Mouse (Mus musculus) spleen, adult 12 weeks (tissue): ENCODE measurements at regions not wholly inside any gene's neighbourhood (a gene's known extent, or its start where the extent isn't known, plus 50 kb on each side); places are given as distances from the start of the nearest gene placed in this dataset.
"Not testable (repeated sequence)": the region's sequence is repeated elsewhere in the genome, so short reads cannot be mapped to it uniquely, and the experiment has no call there.

ENCODE experiments used
- DNase-seq: peaks from one replicate; pipeline ENCODE4 v3.0.0; 2022; ENCODE audit warnings: low spot score

- no peak for DNase-seq
Measured at GRCm38 (mm10) chr7:73608070-73608803, 66.6 kb upstream of the Chd2 start.

GRCm38 (mm10) chr7:73607450-73608005 lies 65.9 kb upstream of the Chd2 start:
- DNase-seq = no peak

- peak; percentile 87 for DNase-seq
Measured at GRCm38 (mm10) chr7:73606677-73607449, 65.2 kb upstream of the Chd2 start.

- DNase-seq = no peak
Measured at GRCm38 (mm10) chr7:73604597-73604996, 63.0 kb upstream of the Chd2 start.

GRCm38 (mm10) chr7:73602815-73603551 lies 61.4 kb upstream of the Chd2 start:
- DNase-seq = no peak

DNA sequence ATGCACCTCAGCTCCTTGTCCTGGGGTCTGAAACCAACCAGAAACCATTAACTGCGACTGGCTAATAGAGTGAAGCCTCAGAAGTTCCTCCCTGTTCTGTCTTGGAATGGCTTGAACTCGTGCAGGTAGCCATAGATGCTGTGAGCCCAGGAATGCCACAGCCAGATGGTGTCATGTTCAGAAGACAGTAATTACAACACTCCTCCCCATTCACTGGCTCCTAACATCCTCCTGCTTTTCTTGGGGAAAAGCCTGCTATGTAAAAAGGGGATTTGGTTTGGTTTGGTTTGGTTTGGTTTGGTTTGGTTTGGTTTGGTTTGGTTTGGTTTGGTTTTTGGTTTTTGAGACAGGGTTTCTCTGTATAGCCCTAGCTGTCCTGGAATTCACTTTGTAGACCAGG lies 59.7 kb upstream of the Chd2 start:
- no peak for DNase-seq

DNA sequence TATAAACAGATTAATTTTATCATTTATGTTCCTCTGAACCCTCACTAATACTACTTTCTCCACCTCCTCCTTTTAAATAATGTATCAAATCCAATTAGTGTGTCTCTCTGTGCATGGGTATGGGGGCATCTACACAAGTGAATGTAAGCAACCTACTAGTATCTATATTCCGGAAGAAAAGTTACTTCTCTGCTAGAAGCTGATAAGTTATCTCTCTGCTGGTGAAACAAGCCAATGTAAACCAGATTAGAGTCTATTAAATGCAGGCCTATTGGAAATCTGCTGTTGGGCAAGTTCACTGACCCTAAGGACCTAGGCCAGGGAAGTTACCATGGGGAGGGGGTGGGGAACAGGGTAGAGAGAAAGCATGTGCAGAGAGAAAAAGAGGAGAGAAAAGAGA lies 59.1 kb upstream of the Chd2 start:
- DNase-seq = no peak

GRCm38 (mm10) chr7:73600003-73600385 lies 58.4 kb upstream of the Chd2 start:
- not testable (repeated sequence) for DNase-seq

DNA sequence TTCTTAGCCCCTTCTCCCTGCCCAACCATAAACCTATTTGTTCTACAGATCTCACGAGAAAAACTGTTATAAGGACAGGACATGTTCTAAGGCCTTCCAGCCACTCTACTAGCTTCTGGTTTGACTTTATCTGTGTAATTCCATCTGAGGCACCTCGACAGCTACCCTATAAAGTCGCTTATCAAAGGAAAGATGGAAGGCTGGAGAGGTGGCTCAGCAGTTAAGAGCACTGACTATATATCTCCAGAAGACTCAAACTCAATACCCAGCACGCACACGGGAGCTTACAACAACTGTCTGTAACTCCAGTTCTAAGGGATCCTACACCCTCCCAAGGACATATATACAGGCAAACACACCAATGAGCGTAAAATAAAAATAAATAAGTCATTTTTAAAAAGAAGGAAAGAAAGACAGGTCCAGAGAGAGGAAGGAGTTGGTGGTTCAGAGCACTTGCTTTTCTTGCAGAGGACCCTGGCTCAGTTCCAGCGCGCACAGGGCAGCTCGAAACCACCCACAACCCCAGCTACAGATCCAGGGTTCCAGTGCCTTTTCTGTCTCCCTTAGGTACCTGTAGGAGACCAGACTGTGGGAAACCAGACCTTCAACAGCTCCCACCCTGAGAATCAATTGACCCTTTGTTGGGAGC lies 57.8 kb upstream of the Chd2 start:
- DNase-seq = no peak

GRCm38 (mm10) chr7:73597968-73598367 lies 56.3 kb upstream of the Chd2 start:
- no peak for DNase-seq

GRCm38 (mm10) chr7:73596866-73597840 lies 55.5 kb upstream of the Chd2 start:
- no peak for DNase-seq

DNA sequence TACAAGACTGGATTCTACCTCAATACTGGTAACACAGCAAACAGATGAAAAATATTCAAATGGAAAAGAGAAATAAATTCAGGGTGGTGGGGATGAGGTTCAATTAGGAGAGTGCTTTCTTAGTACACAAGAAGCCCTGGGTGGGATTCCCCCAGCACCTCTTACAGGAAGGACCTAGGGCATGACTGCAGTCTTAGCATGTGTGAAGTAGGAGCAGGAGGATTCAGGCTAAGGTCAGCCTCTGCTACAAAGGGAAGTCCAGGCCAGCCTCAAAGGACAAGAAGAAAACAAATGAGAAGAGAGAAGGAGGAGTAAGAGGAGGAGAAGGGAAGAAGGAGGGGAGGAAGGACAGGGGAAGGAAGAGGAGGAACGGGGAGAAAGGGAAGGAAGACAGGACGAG lies 54.8 kb upstream of the Chd2 start:
- DNase-seq = no peak

GRCm38 (mm10) chr7:73595860-73596259 lies 54.2 kb upstream of the Chd2 start:
- DNase-seq = no peak

DNA sequence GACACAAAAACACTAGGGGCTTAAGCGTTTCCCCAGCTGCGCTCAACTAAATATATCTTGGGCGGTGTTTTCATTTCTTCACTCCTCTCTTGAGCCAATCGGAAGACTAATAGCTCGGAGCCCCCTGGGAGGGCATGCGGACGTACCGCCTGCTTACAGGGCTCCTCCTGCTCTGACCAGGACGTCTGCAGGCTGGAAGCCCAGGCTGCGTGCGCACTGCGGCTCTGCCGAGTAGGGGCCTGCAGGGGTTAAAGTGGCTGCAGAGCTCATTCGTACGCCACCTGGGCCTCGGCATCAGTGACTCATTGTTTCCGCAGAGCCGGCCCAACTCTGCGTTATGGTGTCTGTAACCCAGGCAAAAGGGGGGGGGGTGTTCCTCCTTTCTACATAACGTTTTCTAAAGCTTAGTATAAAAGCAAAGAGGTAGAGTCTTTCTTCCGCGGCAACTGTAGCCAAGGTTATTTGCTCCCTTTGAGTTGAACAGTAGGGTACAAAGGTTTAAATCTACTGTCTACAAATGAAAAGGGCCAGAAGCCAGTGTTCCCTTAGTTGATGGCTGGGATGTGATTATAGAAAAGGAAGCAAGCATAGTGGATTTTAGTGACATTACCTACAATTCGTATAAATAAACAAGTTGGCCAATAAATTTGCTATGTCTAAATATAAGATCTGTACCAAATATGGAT lies 53.7 kb upstream of the Chd2 start:
- peak; percentile 80 for DNase-seq

DNA sequence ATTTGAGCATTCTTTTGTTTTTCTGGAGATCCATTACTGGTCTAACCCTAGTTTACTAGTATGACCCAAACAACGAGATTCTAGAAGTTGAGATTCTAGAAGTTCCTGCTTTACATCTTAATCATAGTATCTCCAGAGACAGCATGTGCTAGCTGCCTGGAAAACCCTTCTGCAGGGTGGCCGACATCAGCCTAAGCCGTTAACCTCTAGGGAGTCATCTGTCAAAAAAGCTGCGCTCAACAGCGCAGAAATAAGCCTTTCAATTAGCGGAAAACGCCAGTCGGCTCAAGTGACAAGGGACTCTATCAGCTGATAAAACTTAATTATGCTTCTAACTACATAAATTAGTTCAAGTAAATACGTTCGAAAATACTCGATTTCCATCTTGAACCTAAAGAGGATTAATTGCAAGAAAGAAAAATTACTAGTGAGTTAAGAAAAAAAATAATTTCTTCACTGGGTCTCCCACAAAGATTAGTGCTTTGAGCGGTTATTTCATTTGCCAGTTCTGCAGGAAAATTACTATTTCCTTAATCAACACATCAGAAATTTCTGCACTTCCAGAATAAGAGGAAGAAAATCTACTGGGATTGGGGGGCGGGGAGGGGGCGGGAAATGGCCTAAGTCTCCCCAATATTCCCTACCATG lies 53.0 kb upstream of the Chd2 start:
- DNase-seq = peak; percentile 25

GRCm38 (mm10) chr7:73593645-73594385 lies 52.2 kb upstream of the Chd2 start:
- no peak for DNase-seq

DNA sequence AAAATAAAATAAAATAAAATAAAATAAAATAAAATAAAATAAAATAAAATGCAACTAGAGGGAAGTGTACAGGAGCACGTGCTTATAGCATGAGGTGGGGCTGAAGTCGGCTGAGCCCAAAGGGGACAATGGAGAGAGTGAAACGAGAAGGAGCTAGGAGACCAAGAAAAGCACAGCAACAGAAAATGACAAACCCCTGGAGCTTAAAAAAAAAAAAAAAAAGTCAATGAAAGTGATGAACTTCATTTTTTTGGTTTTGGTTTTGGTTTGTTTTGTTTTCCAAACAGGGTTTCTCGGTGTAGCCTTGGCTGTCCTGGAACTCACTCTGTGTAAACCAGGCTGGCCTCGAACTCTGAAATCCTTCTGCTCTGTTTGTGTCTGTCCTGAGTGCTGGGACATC lies 51.2 kb upstream of the Chd2 start:
- DNase-seq = no peak
